ENCODE assay signal across 19 mouse cellular contexts in genomic region chr9:69242538-69242937, GRCm38 (mm10).
DNase-seq lines count a peak whose midpoint lies in the region; TF ChIP-seq lines count a peak whose summit lies in the region.
"Had no signal": no experiment of that assay in that cellular context is flagged by ENCODE, and none has a peak within 500 bp of the region (broad histone marks: within the 10 kb centered on the region; RNA-seq: fewer than 3 reads in every experiment).

No protein-coding gene starts in this region.

- H3K27ac ChIP-seq in gastrocnemius, adult 2 months: peak overlapping the region; percentile 13; the same call in 1 of the 2 replicates
- H3K27ac ChIP-seq: embryonic facial prominence, embryonic 12.5 days; forebrain, embryonic 15.5 days; heart, embryonic 15.5 days; hindbrain, embryonic 14.5 days; limb, embryonic 15.5 days had no signal

- H3K4me3 ChIP-seq in gastrocnemius, adult 2 months: no peak overlapping the region
- H3K4me3 ChIP-seq: embryonic facial prominence, embryonic 12.5 days; forebrain, embryonic 15.5 days; heart, embryonic 15.5 days; limb, embryonic 15.5 days; megakaryocyte, embryonic 14.5 days had no signal

- no peak for DNase-seq in gastrocnemius, adult 2 months
- DNase-seq in gastrocnemius, adult 8-10 months (ENCODE audit: low spot score in 2 of 2): no peak
- peak; percentile 21 for DNase-seq in kidney, adult 9 months
- DNase-seq in kidney, postnatal 25 days: no peak
- peak; percentile 13 for DNase-seq in brain, embryonic 14.5 days (ENCODE audit: low read depth)
- peak; percentile 14 for DNase-seq in heart, postnatal 4 days
- DNase-seq in frontal cortex, postnatal 25 days (ENCODE audit: low spot score in 2 of 2): no peak
- DNase-seq: adrenal gland, postnatal 25 days; cerebellum, adult 9-10 months; gastrocnemius, postnatal 14 days; liver, postnatal 0 days; lung, postnatal 14 days; thymus, postnatal 36 days had no signal

- TF ChIP-seq CTCF in gastrocnemius, adult 2 months (IDR thresholded peaks at IDR 0.05): no peak
- no peak for TF ChIP-seq CTCF in brain, embryonic 14.5 days (IDR thresholded peaks at IDR 0.05; ENCODE audit: borderline replicate concordance, extremely low read depth, insufficient read depth, insufficient read length)

- no peak for TF ChIP-seq POLR2A in brain, embryonic 14.5 days (IDR thresholded peaks at IDR 0.05; ENCODE audit: borderline replicate concordance, extremely low read depth, insufficient read depth, insufficient read length, poor library complexity, severe bottlenecking)

- intact Hi-C loops in gastrocnemius, adult 2 months (cut with DNase I): loop anchor here (5.0 kb wide), 1 partner anchor 45 kb away; no protein-coding TSS in a partner anchor

Comparison
In these comparisons a context has a peak if more than half of its experiments do, and no peak if none do; other contexts are left out.
1. DNase-seq: peak in kidney, adult 9 months (single experiment), brain, embryonic 14.5 days (single experiment) and heart, postnatal 4 days (single experiment); none in gastrocnemius, adult 2 months (single experiment), gastrocnemius, adult 8-10 months (0 of 2), kidney, postnatal 25 days (0 of 2) and frontal cortex, postnatal 25 days (0 of 2).